Mouse (Mus musculus): ENCODE measurements around the gene Adam8. TPM values are rescaled to one million over a fixed set of nuclear protein-coding genes. Genes with fewer than 3 reads are reported as not detected.

The Adam8 gene
- polyA plus RNA-seq, 1 experiment from 2014 or later = 0.85 TPM

GRCm38 (mm10) chr7:140032366-140032765 lies 40.0 kb upstream of the Adam8 start:
- no peak overlapping the region for H3K4me2 ChIP-seq (replicated peaks; ENCODE audit: low read depth)
- DNase-seq (ENCODE audit: low spot score) = no peak
- no peak overlapping the region for H3K27ac ChIP-seq (replicated peaks)
- TF ChIP-seq CTCF (IDR thresholded peaks at IDR 0.05; ENCODE audit: low read depth) (no peak), EP300 (optimal IDR thresholded peaks at IDR 0.05) (no peak)
- 92% methylated on average over 10 of the region's 10 CpGs for WGBS
- peaks cover 3% of the 10 kb centered on the region; the same call in 1 of the 2 replicates for H3K4me1 ChIP-seq (replicated peaks; ENCODE audit: control insufficient read depth, insufficient read depth)
- H3K9me3 ChIP-seq (ENCODE audit: control insufficient read depth, low read length) = no peaks in the 10 kb centered on the region
- no peak for ATAC-seq (ENCODE audit: low FRiP score, low TSS enrichment)
- no peak overlapping the region for H3K9ac ChIP-seq (ENCODE audit: low read length)
- no peak overlapping the region for H3K4me3 ChIP-seq (ENCODE audit: low read depth, low read length)
- H3K27me3 ChIP-seq (ENCODE audit: control insufficient read depth, insufficient read depth, low read length) = no peaks in the 10 kb centered on the region
- peaks cover 26% of the 10 kb centered on the region for H3K36me3 ChIP-seq (ENCODE audit: control insufficient read depth, insufficient read depth, low read length)

- H3K4me2 ChIP-seq (replicated peaks; ENCODE audit: low read depth) = no peak overlapping the region
- TF ChIP-seq EP300 (optimal IDR thresholded peaks at IDR 0.05) (no peak), CTCF (IDR thresholded peaks at IDR 0.05; ENCODE audit: low read depth) (no peak)
- no peaks in the 10 kb centered on the region for H3K9me3 ChIP-seq (ENCODE audit: control insufficient read depth, low read length)
- H3K27me3 ChIP-seq (ENCODE audit: control insufficient read depth, insufficient read depth, low read length) = no peaks in the 10 kb centered on the region
- H3K4me3 ChIP-seq (ENCODE audit: low read depth, low read length) = no peak overlapping the region
- peaks cover 26% of the 10 kb centered on the region for H3K36me3 ChIP-seq (ENCODE audit: control insufficient read depth, insufficient read depth, low read length)
- no peak overlapping the region for H3K27ac ChIP-seq (replicated peaks)
- H3K4me1 ChIP-seq (replicated peaks; ENCODE audit: control insufficient read depth, insufficient read depth) = peaks cover 3% of the 10 kb centered on the region; the same call in 1 of the 2 replicates
- ATAC-seq (ENCODE audit: low FRiP score, low TSS enrichment) (no peak), DNase-seq (ENCODE audit: low spot score) (no peak)
- 95% methylated on average over 12 of the region's 12 CpGs for WGBS
- no peak overlapping the region for H3K9ac ChIP-seq (ENCODE audit: low read length)
Observed at GRCm38 (mm10) chr7:140031771-140032170, 39.4 kb upstream of the Adam8 start.

- 98% methylated on average over 17 of the region's 17 CpGs for WGBS
Observed at GRCm38 (mm10) chr7:140011336-140011735, 19.0 kb upstream of the Adam8 start.

GRCm38 (mm10) chr7:140007781-140008180 lies 15.4 kb upstream of the Adam8 start:
- DNase-seq (ENCODE audit: low spot score) = no peak
- no peak for TF ChIP-seq EP300 (optimal IDR thresholded peaks at IDR 0.05)
- no peak for TF ChIP-seq CTCF (IDR thresholded peaks at IDR 0.05; ENCODE audit: low read depth)
- Histone ChIP-seq H3K27me3 (ENCODE audit: control insufficient read depth, insufficient read depth, low read length) (no peaks in the 10 kb centered on the region), H3K36me3 (ENCODE audit: control insufficient read depth, insufficient read depth, low read length) (peaks cover 8% of the 10 kb centered on the region; the same call in 1 of the 2 replicates), H3K4me3 (ENCODE audit: low read depth, low read length) (no peak overlapping the region), H3K4me2 (replicated peaks; ENCODE audit: low read depth) (no peak overlapping the region), H3K27ac (replicated peaks) (no peak overlapping the region), H3K9ac (ENCODE audit: low read length) (no peak overlapping the region), H3K4me1 (replicated peaks; ENCODE audit: control insufficient read depth, insufficient read depth) (no peaks in the 10 kb centered on the region), H3K9me3 (ENCODE audit: control insufficient read depth, low read length) (no peaks in the 10 kb centered on the region)
- no peak for ATAC-seq (ENCODE audit: low FRiP score, low TSS enrichment)
- 94% methylated on average over 9 of the region's 9 CpGs for WGBS

More at GRCm38 (mm10) chr7:140011336-140011735, 19.0 kb upstream of the Adam8 start:
- Histone ChIP-seq H3K9ac (ENCODE audit: low read length) (no peak overlapping the region), H3K4me2 (replicated peaks; ENCODE audit: low read depth) (no peak overlapping the region), H3K36me3 (ENCODE audit: control insufficient read depth, insufficient read depth, low read length) (peaks cover 2% of the 10 kb centered on the region; the same call in 1 of the 2 replicates), H3K9me3 (ENCODE audit: control insufficient read depth, low read length) (no peaks in the 10 kb centered on the region), H3K27ac (replicated peaks) (no peak overlapping the region), H3K4me3 (ENCODE audit: low read depth, low read length) (no peak overlapping the region), H3K4me1 (replicated peaks; ENCODE audit: control insufficient read depth, insufficient read depth) (no peaks in the 10 kb centered on the region), H3K27me3 (ENCODE audit: control insufficient read depth, insufficient read depth, low read length) (no peaks in the 10 kb centered on the region)
- no peak for DNase-seq (ENCODE audit: low spot score)
- TF ChIP-seq CTCF (IDR thresholded peaks at IDR 0.05; ENCODE audit: low read depth) (no peak), EP300 (optimal IDR thresholded peaks at IDR 0.05) (no peak)
- ATAC-seq (ENCODE audit: low FRiP score, low TSS enrichment) = no peak

- H3K9ac ChIP-seq (ENCODE audit: low read length) = no peak overlapping the region
- no peak for ATAC-seq (ENCODE audit: low FRiP score, low TSS enrichment)
- no peak overlapping the region for H3K27ac ChIP-seq (replicated peaks)
- H3K27me3 ChIP-seq (ENCODE audit: control insufficient read depth, insufficient read depth, low read length) = no peaks in the 10 kb centered on the region
- H3K4me3 ChIP-seq (ENCODE audit: low read depth, low read length) = no peak overlapping the region
- TF ChIP-seq EP300 (optimal IDR thresholded peaks at IDR 0.05) = no peak
- TF ChIP-seq CTCF (IDR thresholded peaks at IDR 0.05; ENCODE audit: low read depth) = no peak
- peaks cover 8% of the 10 kb centered on the region; the same call in 1 of the 2 replicates for H3K36me3 ChIP-seq (ENCODE audit: control insufficient read depth, insufficient read depth, low read length)
- 90% methylated on average over 9 of the region's 9 CpGs for WGBS
- DNase-seq (ENCODE audit: low spot score) = no peak
- H3K9me3 ChIP-seq (ENCODE audit: control insufficient read depth, low read length) = no peaks in the 10 kb centered on the region
- no peaks in the 10 kb centered on the region for H3K4me1 ChIP-seq (replicated peaks; ENCODE audit: control insufficient read depth, insufficient read depth)
- H3K4me2 ChIP-seq (replicated peaks; ENCODE audit: low read depth) = no peak overlapping the region
Observed at GRCm38 (mm10) chr7:140006861-140007611, 14.7 kb upstream of the Adam8 start.

- H3K9me3 ChIP-seq (ENCODE audit: control insufficient read depth, low read length) = no peaks in the 10 kb centered on the region
- peaks cover 21% of the 10 kb centered on the region for H3K36me3 ChIP-seq (ENCODE audit: control insufficient read depth, insufficient read depth, low read length)
- H3K4me3 ChIP-seq (ENCODE audit: low read depth, low read length) = no peak overlapping the region
- no peak overlapping the region for H3K4me2 ChIP-seq (replicated peaks; ENCODE audit: low read depth)
- WGBS = 87% methylated on average over 8 of the region's 8 CpGs
- H3K27me3 ChIP-seq (ENCODE audit: control insufficient read depth, insufficient read depth, low read length) = no peaks in the 10 kb centered on the region
- ATAC-seq (ENCODE audit: low FRiP score, low TSS enrichment) (no peak), DNase-seq (ENCODE audit: low spot score) (no peak)
- TF ChIP-seq EP300 (optimal IDR thresholded peaks at IDR 0.05) (no peak), CTCF (IDR thresholded peaks at IDR 0.05; ENCODE audit: low read depth) (no peak)
- no peaks in the 10 kb centered on the region for H3K4me1 ChIP-seq (replicated peaks; ENCODE audit: control insufficient read depth, insufficient read depth)
- no peak overlapping the region for H3K27ac ChIP-seq (replicated peaks)
- H3K9ac ChIP-seq (ENCODE audit: low read length) = no peak overlapping the region
Observed at GRCm38 (mm10) chr7:140004666-140005065, 12.3 kb upstream of the Adam8 start.
